Mouse (Mus musculus): ENCODE measurements around the gene Rnf167. TPM values are rescaled to one million over a fixed set of nuclear protein-coding genes. Genes with fewer than 3 reads are reported as not detected.

The Rnf167 gene
- polyA plus RNA-seq, 1 experiment from 2014 or later = 74.2 TPM

DNA sequence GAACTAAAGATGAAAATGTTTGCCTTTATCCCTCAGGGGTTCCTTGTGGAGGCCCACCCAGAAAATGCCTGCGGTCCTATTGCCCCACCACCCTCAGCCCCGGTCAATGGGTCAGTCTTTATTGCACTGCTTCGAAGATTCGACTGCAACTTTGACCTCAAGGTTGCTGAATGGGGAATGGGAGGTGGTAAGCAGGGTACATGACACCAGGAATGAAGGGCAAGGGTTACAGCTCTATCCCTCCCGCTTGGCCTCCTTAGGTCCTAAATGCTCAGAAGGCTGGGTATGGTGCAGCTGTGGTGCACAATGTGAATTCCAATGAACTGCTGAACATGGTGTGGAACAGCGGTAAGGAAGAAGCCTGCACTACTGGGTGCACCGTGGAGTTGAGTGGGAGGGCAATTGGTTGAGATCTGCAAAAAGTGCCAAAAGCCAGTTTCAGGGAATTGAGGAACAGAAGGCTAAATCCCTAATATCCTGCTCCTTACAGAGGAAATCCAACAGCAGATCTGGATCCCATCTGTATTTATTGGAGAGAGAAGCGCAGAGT lies 2.2 kb downstream of the Rnf167 start:
- Histone ChIP-seq H3K9ac (peak overlapping the region; percentile 99), H3K4me3 (replicated peaks) (peak overlapping the region; percentile 85), H3K4me2 (peak overlapping the region; percentile 96), H3K9me3 (replicated peaks) (no peaks in the 10 kb centered on the region), H3K27me3 (no peaks in the 10 kb centered on the region), H3K4me1 (replicated peaks) (peaks cover 76% of the 10 kb centered on the region), H3K27ac (peak overlapping the region; percentile 99), H3K36me3 (peaks cover 63% of the 10 kb centered on the region)
- DNase-seq (no peak), ATAC-seq (ENCODE audit: low read depth) (no peak)
- WGBS (ENCODE audit: insufficient replicate concordance) = 76% methylated on average over 8 of the region's 8 CpGs

- Histone ChIP-seq H3K36me3 (peaks cover 50% of the 10 kb centered on the region), H3K4me2 (peak overlapping the region; percentile 96), H3K27me3 (no peaks in the 10 kb centered on the region), H3K4me3 (replicated peaks) (peak overlapping the region; percentile 100), H3K27ac (peak overlapping the region; percentile 99), H3K9me3 (replicated peaks) (no peaks in the 10 kb centered on the region), H3K9ac (peak overlapping the region; percentile 99), H3K4me1 (replicated peaks) (peaks cover 74% of the 10 kb centered on the region)
- DNase-seq (no peak), ATAC-seq (ENCODE audit: low read depth) (no peak)
- 35% methylated on average over 12 of the region's 12 CpGs for WGBS (ENCODE audit: insufficient replicate concordance)
Observed at GRCm38 (mm10) chr11:70650322-70651175, 3.5 kb downstream of the Rnf167 start.

GRCm38 (mm10) chr11:70651391-70651790 lies 4.4 kb downstream of the Rnf167 start:
- DNase-seq (no peak), ATAC-seq (ENCODE audit: low read depth) (no peak)
- peak overlapping the region; percentile 100 for H3K4me3 ChIP-seq (replicated peaks)
- WGBS (ENCODE audit: insufficient replicate concordance) = 29% methylated on average over 2 of the region's 2 CpGs
- H3K4me2 ChIP-seq = peak overlapping the region; percentile 96
- H3K9ac ChIP-seq = peak overlapping the region; percentile 99
- H3K27me3 ChIP-seq = no peaks in the 10 kb centered on the region
- peaks cover 74% of the 10 kb centered on the region for H3K4me1 ChIP-seq (replicated peaks)
- H3K27ac ChIP-seq = peak overlapping the region; percentile 99
- no peaks in the 10 kb centered on the region for H3K9me3 ChIP-seq (replicated peaks)
- H3K36me3 ChIP-seq = peaks cover 48% of the 10 kb centered on the region

DNA sequence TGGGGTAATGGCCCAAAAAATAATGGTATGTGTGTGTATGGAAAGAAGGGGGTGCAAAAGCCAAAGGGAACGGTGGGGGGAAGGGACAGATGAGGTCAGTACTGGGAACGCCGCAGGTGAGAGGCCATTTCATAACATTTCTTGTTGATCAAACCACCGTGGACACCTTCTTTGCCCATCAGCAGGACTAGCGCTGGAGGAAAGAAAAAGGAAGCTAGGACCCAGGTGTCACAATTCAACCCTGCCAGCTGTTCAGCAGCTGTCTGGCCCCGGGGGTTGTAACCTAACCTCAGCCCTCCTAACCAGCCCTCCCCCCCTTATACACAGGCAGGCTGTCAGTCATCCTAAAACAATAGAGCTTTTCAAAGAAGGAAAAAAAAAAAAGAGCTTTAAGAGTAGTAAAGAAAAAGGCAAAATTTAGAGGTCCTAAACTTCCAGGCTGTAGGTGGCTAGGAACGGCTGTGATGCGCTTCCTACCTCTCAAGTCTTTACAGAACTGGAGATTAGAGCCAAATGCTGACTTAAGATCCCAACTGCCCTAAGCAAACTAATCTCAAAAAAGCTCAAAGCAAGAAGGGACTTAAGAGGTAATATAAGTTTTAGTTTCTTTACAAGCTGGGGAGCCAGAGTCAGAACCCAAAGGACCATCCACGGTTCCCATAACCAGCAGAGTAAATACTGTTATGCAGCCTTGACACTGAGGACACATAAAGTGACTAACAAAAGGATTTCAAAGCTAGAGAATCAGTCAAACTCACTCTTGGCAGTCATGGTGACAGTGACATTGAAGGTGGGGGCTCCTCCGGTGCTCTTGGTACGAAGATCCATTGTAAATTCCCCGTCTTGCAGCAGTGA lies 5.2 kb downstream of the Rnf167 start:
- ATAC-seq (ENCODE audit: low read depth) (no peak), DNase-seq (no peak)
- Histone ChIP-seq H3K4me2 (peak overlapping the region; percentile 96), H3K27me3 (no peaks in the 10 kb centered on the region), H3K9me3 (replicated peaks) (no peaks in the 10 kb centered on the region), H3K9ac (peak overlapping the region; percentile 99), H3K4me3 (replicated peaks) (peak overlapping the region; percentile 100), H3K27ac (peak overlapping the region; percentile 99), H3K4me1 (replicated peaks) (peaks cover 80% of the 10 kb centered on the region), H3K36me3 (peaks cover 48% of the 10 kb centered on the region)
- 33% methylated on average over 12 of the region's 12 CpGs for WGBS (ENCODE audit: insufficient replicate concordance)

- no peaks in the 10 kb centered on the region for H3K27me3 ChIP-seq
Observed at GRCm38 (mm10) chr11:70652884-70653344, 5.9 kb downstream of the Rnf167 start.

DNA sequence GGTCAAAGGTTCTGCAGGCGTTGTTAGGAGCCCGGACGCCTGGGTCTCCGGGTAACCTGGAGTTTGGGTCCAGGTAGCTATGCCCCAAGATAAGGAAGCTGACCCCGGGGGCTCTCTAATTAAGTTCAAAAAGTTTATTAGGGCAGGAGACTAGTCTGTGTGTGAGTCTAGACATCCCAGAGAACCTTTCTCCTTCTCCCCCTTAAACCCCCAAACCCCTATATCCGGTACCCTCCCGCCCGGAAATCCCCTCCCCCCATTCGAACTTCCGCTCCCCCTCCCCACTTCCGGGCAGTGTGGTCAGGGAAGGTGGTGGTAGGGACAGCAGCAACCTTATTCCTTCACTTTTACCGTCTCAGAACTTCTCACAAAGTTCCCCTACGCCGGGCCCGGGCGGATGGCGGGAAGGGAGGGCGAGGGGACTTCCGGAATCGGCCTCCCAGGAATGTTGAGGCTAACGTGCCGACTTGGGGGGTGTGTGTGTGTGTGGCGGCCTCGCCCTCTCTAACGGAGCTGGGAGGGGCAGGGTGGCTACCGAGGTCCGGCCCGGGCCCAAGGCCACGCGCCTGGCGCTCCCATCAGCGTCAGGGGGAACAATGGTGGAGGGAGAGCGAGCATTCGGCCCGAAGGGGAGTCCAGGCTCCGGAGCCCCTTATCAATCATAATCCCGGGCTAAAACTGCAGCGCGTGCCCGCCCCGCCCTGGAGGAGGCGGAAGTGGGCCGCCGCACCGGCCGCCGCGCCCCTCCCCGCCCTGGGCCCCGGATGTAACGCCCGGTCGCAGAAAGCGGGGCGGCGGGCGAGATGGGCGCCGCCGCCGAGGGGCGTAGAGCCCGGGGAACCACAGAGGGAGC lies 6.5 kb downstream of the Rnf167 start:
- DNase-seq (peak; percentile 69), ATAC-seq (ENCODE audit: low read depth) (peak; percentile 63)
- under 1% methylated on average over 62 of the region's 63 CpGs for WGBS (ENCODE audit: insufficient replicate concordance)
- peak overlapping the region; percentile 99 for H3K27ac ChIP-seq
- peaks cover 84% of the 10 kb centered on the region for H3K4me1 ChIP-seq (replicated peaks)
- H3K4me2 ChIP-seq = peak overlapping the region; percentile 96
- no peaks in the 10 kb centered on the region for H3K27me3 ChIP-seq
- H3K36me3 ChIP-seq = peaks cover 47% of the 10 kb centered on the region
- H3K4me3 ChIP-seq (replicated peaks) = peak overlapping the region; percentile 100
- peak overlapping the region; percentile 99 for H3K9ac ChIP-seq
- H3K9me3 ChIP-seq (replicated peaks) = no peaks in the 10 kb centered on the region

More at GRCm38 (mm10) chr11:70652884-70653344, 5.9 kb downstream of the Rnf167 start:
- Histone ChIP-seq H3K9ac (peak overlapping the region; percentile 99), H3K27ac (peak overlapping the region; percentile 99), H3K4me3 (replicated peaks) (peak overlapping the region; percentile 100), H3K4me2 (peak overlapping the region; percentile 96), H3K9me3 (replicated peaks) (no peaks in the 10 kb centered on the region), H3K4me1 (replicated peaks) (peaks cover 86% of the 10 kb centered on the region), H3K36me3 (peaks cover 48% of the 10 kb centered on the region)
- DNase-seq = no peak
- WGBS (ENCODE audit: insufficient replicate concordance) = 20% methylated on average over 6 of the region's 6 CpGs
- no peak for ATAC-seq (ENCODE audit: low read depth)

DNA sequence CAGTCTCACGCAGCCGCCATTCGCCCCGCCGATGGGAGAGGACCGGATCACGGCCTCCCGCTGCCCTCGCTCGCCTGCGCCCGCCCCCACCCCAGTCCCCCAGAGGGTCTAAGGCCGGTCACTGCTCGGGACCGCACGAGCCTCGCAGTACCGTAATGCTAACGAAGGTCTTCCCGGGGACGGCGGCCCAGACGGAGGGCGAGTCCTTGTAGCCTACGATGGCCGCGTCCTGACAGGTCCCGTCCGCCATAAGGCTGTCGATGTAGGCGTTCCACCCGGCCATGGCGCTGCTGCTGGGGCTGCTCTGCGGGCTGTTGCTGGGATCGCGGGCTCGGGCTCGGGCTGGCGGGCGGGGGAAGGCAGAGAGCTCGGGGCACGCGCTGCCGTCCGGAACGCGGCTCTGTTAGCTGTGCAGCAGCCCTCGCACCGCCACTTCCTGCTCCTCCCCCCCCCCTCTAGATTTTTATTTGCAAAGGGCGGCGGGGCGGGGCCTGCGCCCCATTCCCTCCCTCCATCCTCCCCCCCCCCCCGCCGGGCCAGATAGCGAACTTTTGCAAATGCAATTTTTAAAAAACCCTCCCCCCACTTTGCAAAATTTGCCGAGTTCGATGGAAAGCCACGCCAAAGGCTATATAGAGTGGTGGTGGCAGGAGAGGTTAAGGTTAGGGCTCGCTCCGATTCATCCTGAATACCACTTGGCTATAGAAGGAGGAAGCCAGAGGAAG lies 7.3 kb downstream of the Rnf167 start, which contains the start of gene Pfn1:
Gene Pfn1 (minus strand): TSS at position 447 of the 725 bp plus-strand sequence.
- H3K4me3 ChIP-seq (replicated peaks) = peak within 1 kb of the TSS; percentile 100
- peak within 1 kb of the TSS; percentile 99 for H3K27ac ChIP-seq
- H3K4me1 ChIP-seq (replicated peaks) = peaks cover 76% of the 10 kb centered on the region
- H3K36me3 ChIP-seq = peaks cover 39% of the 10 kb centered on the region
- DNase-seq = peak; percentile 63
- H3K9me3 ChIP-seq (replicated peaks) = no peaks in the 10 kb centered on the region
- peak within 1 kb of the TSS; percentile 96 for H3K4me2 ChIP-seq
- WGBS (ENCODE audit: insufficient replicate concordance) = under 1% methylated on average over 61 of the region's 61 CpGs
- peak; percentile 49 for ATAC-seq (ENCODE audit: low read depth)
- H3K27me3 ChIP-seq = no peaks in the 10 kb centered on the region
- peak within 1 kb of the TSS; percentile 99 for H3K9ac ChIP-seq

DNA sequence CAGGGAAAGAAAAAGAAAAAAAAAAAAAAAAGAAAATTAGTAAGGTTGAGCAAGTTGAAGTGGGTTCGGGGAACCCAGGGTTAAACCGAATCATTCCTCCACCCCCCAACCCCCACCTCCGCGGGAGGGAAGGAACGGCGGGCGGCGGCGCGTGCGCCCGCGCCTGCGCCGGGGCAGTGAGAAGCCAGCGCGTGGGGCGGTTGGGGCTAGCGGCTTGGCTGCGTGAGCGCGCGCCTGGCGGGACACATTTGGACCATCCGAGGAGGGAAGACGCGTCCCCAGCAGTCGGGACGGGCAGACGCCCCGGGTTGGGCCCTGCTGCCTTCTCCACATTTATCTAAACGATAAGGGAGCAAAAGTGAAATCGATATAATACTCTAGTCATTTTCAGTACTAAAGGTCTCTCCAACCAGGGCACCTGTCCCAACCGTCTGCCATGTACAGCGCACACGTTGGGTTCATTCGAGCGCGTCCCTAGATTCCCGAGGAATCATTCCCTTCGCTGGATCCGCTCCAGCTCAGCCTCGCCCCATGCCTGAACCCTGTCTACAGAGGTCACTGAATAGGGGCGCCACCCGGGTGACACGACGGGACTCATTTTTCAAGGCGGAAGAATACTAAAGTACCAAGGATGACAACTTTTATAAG lies 8.0 kb downstream of the Rnf167 start:
- peak; percentile 59 for ATAC-seq (ENCODE audit: low read depth)
- Histone ChIP-seq H3K36me3 (peaks cover 33% of the 10 kb centered on the region), H3K4me1 (replicated peaks) (peaks cover 69% of the 10 kb centered on the region)

DNA sequence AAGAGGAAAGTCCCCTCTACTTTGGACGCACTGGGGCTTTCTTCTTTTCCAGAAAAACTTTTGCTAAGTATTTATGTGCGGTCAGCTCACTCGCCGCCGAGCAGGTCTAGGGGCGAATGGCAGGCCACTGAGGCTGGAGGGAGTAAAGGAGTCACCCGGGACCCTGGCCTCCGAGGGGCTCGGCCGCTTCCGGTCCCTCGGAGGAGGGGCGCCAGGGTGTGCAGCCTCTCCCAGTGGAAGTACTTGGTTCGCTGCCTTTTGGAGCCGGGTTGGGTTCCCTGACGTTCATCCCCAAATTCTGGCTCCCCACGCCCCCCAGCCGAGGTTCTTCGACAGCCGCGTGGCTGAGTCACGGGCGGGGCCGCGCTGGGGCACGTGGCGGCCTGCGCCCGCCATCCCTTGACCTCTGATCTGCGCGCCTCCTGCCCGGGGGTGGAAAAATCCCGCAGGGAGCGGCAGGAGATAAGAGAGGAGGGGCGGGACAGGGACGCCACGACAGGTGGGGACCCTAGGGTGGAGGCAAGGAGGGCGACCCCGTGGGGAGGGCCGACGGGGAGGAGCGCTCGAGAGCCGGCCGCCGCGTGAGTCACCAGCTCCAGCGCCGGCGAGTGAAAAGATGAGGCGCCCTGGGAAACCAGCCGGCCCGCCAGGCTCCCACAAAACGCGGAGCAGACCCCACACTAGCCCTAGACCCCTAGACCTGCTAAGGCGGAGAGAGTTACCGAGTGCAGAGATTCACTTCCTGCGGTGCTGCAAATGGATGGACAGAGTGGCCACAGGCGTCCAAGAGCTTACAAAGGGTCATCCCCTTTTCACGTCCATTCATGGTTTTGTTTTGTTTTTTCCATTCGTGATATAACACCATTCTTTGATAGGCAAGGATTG lies 8.8 kb downstream of the Rnf167 start:
- peak; percentile 24 for ATAC-seq (ENCODE audit: low read depth)
- peak; percentile 53 for DNase-seq
- H3K4me1 ChIP-seq (replicated peaks) = peaks cover 61% of the 10 kb centered on the region

More for the DNA sequence above, 8.0 kb downstream of the Rnf167 start:
- peak; percentile 69 for DNase-seq
- Histone ChIP-seq H3K9me3 (replicated peaks) (no peaks in the 10 kb centered on the region), H3K27ac (peak overlapping the region; percentile 99), H3K27me3 (no peaks in the 10 kb centered on the region), H3K4me2 (peak overlapping the region; percentile 96), H3K9ac (peak overlapping the region; percentile 99), H3K4me3 (replicated peaks) (peak overlapping the region; percentile 100)
- WGBS (ENCODE audit: insufficient replicate concordance) = under 1% methylated on average over 48 of the region's 48 CpGs

More for the DNA sequence above, 8.8 kb downstream of the Rnf167 start:
- H3K9ac ChIP-seq = peak overlapping the region; percentile 99
- H3K4me2 ChIP-seq = peak overlapping the region; percentile 96
- H3K4me3 ChIP-seq (replicated peaks) = peak overlapping the region; percentile 100
- no peaks in the 10 kb centered on the region for H3K9me3 ChIP-seq (replicated peaks)
- WGBS (ENCODE audit: insufficient replicate concordance) = 1% methylated on average over 61 of the region's 61 CpGs
- no peaks in the 10 kb centered on the region for H3K27me3 ChIP-seq
- peaks cover 27% of the 10 kb centered on the region for H3K36me3 ChIP-seq
- peak overlapping the region; percentile 99 for H3K27ac ChIP-seq

Measured in liver, embryonic 13.5 days (tissue).